Mouse (Mus musculus): ENCODE data around the gene Lta. TPM values are rescaled to one million over a fixed set of nuclear protein-coding genes. Genes with fewer than 3 reads are reported as not detected.

Lta gene
- total RNA-seq (2021), result under 1 TPM; 0.36 to 0.40 TPM
- long read RNA-seq, experiment 1, result 0 reads
- long read RNA-seq, experiment 2, result 0 reads

DNA sequence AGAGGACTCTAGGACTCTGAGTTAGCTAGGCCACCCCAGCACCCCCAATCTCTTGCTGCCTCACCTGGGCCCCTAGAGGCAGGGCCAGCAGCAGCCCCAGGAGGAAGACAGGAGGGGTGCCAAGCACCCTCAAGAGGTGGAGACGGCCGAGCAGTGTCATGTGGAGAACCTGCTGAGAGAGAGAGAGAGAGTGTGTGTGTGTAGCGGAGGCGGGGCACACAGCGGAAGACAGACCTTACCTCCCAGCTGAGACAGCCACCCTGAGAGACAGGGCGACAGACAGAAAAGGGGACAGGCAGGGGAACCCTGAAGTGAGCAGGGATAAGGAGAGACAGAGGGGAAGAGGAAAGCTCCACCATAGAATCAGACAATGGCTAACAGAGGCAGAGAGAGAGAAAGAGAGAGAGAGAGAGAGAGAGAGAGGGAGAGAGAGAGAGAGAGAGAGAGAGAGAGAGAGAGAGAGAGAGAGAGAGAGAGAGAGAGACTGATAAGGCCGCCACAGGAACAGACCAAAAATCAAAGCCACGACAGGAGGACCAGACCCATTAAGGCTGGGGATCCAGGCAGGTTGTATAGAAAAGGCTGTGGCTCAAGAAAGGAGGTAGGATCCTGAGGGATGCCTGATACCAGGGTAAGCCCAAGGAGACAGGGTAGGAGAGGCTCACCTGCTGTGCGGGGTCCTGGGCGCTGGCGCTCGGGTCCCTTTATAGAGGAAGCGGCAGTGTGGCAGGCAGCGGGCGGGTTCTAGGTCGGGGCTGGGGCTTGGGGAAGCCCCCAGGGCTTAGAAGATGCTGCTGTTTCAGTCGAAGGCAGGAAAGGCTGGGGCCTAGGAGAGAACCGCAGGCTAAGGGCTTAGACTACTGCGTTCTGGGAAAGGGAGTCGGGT, at the start of gene Lta:
Lta (minus strand) TSS at position 858 of the 886 bp plus-strand sequence.
- DNase-seq, result no peak

GRCm38 (mm10) chr17:35254241-35255098, 49.3 kb upstream of the Lta start:
- DNase-seq, result peak; percentile 72 to 80

DNA sequence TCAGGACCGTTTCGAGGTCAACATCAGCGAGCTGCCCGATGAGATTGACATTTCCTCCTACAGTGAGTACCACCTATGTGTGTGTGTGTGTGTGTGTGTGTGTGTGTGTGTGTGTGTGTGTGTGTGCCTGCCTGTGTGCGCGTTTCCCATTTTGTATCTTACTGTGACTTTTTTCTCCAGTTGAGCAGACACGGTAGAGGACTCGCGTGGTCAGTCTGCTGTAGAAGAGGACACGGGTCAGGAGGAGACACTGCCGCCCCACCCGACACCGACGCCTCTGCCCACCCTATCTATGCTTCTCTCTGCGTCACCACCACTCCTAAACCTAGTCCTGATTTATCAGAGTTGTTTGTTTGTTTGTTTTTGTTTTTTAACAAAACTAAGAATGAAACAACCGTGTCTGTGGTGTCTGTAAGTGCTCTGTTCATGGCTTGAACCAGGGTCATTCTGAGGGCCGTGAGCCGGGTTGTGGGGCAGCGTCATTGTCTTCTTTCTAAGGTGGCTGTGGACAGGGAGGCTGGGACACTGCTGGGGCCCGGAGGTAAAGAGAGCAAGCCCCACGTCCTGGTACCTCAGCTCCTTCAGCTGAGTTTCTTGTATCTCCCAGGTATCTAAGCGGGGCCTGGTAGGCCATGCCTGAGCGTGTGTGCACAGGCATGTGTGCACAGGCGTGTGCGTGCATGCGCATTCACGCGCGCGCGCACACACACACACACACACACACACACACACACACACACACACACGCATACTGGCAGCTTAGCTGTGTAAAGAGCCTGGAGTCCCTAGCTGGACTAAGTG, 48.3 kb upstream of the Lta start:
- DNase-seq, result no peak

GRCm38 (mm10) chr17:35252619-35253292, 47.6 kb upstream of the Lta start:
- no peak for DNase-seq

DNA sequence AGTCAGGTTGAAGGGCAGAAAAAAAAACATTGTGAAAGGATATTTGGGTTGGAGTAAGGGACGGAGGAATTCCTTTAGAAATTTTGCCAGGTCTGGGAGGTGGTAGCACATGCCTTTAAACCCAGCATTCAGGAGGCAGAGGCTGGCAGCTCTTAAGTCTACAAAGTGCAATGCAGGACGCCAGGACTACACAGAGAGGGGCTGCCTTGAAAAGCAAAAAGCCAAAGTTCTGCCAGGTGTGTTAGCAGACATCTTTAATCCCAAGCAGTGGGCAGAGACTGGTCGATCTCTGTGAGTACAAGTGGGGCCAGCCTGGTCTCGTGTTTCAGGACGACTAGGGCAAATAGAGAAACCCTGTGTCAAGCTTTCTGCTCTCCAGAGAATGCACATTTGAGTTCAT, 46.8 kb upstream of the Lta start:
- no peak for DNase-seq

DNA sequence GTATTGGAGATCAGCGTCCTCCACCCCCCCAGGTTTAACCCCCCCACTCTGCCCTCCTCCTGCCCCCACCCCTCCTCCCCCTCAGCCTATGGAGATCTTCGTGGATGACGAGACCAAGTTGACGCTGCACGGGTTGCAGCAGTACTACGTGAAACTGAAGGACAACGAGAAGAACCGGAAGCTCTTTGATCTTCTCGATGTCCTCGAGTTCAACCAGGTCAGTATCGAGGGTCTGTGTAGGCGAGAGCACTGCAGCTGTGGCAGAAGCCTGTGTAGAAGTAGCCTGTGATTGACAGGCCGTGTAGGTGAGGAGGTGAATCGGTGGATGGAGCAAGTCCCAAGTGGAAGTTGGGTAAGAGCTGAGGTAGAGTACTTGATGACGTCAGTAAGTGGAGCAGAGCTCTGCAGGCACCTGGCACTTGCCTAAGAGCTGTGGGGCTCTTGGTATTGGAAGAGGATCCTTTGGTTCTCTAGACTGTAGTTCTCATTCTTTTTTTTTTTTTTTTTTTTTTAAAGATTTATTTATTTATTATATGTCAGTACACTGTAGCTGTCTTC, 46.1 kb upstream of the Lta start:
- no peak for DNase-seq

DNA sequence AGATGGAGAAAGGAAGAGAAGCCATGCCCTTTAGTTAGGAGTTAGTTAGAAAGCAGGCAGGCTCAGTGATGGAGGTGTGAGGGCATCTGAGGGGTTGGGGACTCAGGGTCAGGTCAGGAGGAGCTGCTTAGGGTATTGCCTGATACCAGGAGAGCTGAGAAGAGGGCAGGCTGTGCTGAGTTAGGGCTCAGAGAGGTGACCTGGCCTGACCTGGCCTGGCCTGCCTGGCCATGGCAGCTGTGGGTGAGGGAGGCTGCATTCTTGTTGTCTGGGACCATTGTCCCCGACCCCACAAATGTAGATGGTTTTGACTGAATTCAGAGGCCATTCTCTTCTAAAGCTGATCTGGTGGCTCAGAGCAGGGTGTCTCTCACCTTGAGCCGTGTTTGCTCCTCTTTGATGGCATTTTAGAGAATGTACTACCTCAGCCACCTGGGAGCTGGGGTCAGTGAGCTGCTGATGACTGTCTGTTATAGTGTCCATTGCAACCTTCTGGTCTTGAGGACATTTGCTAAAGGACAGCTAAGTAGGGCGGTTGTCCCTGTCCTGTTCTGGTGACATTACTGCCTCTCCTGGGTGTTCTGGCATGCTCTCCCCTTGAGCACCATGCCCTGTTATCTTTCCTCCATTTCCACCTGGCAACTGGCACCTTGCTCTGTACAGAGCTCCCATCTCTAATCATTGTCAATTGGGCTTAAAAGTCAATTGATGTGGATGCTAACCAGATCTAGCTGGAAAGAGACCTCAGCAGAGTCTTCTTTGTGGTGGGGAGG, 45.4 kb upstream of the Lta start:
- DNase-seq, result no peak

- DNase-seq, result no peak
These were observed 44.5 kb upstream of the Lta start for GRCm38 (mm10) chr17:35249451-35250197.

GRCm38 (mm10) chr17:35248986-35249385, 43.8 kb upstream of the Lta start:
- DNase-seq, result no peak

DNA sequence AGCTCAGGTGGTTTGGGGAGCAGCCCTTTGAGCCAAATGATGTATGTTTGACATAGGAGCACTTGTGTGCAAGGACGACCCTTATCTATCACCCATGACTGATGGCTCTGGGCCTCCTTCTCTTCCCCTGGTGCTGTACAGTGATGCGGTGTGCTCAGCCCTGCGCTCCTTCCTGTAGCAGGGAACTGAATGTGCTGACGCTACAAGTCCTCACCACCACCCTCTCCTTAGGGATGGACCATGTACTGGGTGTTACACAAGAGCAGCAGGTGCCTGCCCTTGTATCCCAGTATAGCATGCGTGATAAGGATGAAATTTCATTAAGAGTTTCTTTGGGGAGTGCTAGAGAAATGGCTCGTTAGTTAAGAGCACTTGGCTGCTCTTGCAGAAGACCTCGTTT, 42.0 kb upstream of the Lta start:
- no peak for DNase-seq

- DNase-seq, result no peak
These were observed 40.8 kb upstream of the Lta start for GRCm38 (mm10) chr17:35245731-35246623.

DNA sequence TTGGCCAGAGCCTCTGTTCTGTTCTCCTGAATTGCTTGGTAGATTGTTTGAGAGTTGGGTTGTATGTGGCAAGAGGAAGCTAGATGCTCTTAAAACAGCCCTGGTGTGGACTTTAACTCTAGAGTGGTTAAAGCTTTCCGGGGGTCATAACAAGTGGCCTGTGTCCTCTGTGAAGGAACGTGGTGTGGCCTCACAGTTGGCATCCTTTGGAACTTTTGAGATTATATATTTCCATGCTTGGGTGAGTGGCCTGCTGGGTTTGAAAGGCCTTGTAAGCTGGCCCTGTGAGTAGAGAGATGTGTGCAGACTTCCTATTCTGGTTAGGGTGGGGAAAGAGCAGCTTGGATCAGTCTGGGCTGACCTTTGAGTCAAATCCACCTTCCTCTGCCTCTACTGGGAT, 39.8 kb upstream of the Lta start:
- DNase-seq, result no peak

GRCm38 (mm10) chr17:35243086-35243485, 37.9 kb upstream of the Lta start:
- DNase-seq, result peak; percentile 48 to 53

GRCm38 (mm10) chr17:35242015-35242941, 37.1 kb upstream of the Lta start:
- peak; percentile 76 to 80 for DNase-seq

- peak; percentile 97 to 98 for DNase-seq
These were observed 36.3 kb upstream of the Lta start, which contains the start of gene Ddx39b for GRCm38 (mm10) chr17:35241305-35242014. Gene Ddx39b, plus strand, starts transcription at chr17:35241746.

All from adrenal gland, postnatal 36 days (tissue).